Mouse (Mus musculus): ENCODE data around the gene Slc7a11. TPM values are rescaled to one million over a fixed set of nuclear protein-coding genes. Genes with fewer than 3 reads are reported as not detected.

The Slc7a11 gene
- polyA plus RNA-seq, 2 experiments: 0.15 TPM

DNA sequence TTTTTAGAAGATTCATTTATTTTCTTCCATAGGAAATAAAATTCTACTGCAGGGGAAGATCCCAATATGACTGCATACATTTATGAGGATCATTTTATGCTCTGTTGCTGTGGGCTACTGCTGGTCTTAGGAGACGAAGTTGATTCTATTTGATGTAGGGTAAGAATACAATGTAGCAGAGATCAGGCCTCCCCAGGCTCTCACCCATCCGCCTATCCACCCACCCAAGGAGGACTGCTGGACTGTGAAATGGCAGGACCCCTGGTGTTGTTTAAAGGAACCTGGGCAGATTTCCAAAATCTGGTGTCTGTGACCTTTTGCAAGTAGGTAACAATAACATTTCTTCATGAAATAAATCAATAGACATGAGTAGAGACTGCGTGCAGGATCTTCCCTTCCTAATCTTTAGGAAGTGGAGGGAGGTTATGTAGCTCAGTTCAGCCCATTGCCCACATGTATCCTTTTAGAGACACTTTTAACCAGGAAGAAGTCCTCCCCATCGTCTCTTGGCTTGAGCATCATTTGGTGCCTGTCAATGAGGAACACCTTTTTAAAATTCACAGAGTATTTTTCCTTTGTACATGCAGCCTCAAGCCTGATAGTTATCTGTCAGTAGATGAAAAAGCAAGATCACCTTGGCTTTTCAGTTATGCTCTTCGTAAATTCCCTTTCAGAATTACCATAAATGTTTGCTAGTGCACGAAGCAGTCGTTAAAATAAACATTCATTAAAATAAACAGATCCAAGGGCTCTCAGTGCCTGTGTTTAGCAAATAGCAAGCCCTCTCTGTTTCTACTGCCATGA, 576.1 kb downstream of the Slc7a11 start:
- TF ChIP-seq EP300 (IDR thresholded peaks at IDR 0.05; ENCODE audit: low read depth) (no peak), CTCF (IDR thresholded peaks at IDR 0.05; ENCODE audit: low read depth) (no peak)
- H3K4me3 ChIP-seq (ENCODE audit: insufficient read depth in 1 of 2, low read depth in 2 of 2, low read length in 2 of 2): no peak overlapping the region
- DNase-seq (ENCODE audit: low read depth in 3 of 3, low spot score in 3 of 3) (no peak), ATAC-seq (ENCODE audit: insufficient read depth) (no peak)
- no peaks in the 10 kb centered on the region for H3K27me3 ChIP-seq (ENCODE audit: control insufficient read depth, insufficient read depth, low read length)
- no peak overlapping the region for H3K4me2 ChIP-seq (ENCODE audit: low read depth)
- H3K9ac ChIP-seq (replicated peaks): no peak overlapping the region
- H3K9me3 ChIP-seq (ENCODE audit: control insufficient read depth, low read length): no peaks in the 10 kb centered on the region
- H3K27ac ChIP-seq: no peak overlapping the region
- H3K4me1 ChIP-seq (replicated peaks; ENCODE audit: control insufficient read depth in 2 of 2, insufficient read depth in 2 of 2, low read length in 1 of 2): no peaks in the 10 kb centered on the region
- H3K36me3 ChIP-seq (replicated peaks; ENCODE audit: control insufficient read depth, insufficient read depth, low read depth): no peaks in the 10 kb centered on the region
- WGBS (ENCODE audit: insufficient replicate concordance): 48% methylated on average over 7 of the region's 7 CpGs

DNA sequence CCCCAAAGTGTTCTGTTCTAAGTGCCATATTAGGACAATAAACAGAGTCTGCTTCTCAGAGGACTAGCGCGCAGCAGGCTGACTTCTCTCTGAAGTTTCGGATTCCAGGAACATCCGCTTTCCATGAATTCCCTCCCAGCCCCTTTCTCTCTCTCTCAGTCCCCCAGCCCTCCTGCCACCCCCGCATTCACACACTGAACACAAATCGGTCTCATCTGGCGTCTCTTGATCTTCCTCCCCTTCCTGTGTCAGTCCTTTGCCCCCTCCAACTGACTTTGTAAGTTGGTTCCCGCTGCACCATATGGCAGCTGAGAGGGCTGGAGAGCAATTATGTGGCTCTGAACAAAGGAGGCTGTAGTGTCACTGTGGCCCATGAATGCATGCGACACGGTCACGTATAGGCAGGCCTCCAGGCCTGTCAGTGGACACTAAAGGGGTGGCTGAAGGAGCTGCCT, 577.3 kb downstream of the Slc7a11 start:
- no peaks in the 10 kb centered on the region for H3K4me1 ChIP-seq (replicated peaks; ENCODE audit: control insufficient read depth in 2 of 2, insufficient read depth in 2 of 2, low read length in 1 of 2)
- WGBS (ENCODE audit: insufficient replicate concordance): 47% methylated on average over 11 of the region's 11 CpGs
- H3K4me3 ChIP-seq (ENCODE audit: insufficient read depth in 1 of 2, low read depth in 2 of 2, low read length in 2 of 2): no peak overlapping the region
- no peak overlapping the region for H3K4me2 ChIP-seq (ENCODE audit: low read depth)
- H3K27me3 ChIP-seq (ENCODE audit: control insufficient read depth, insufficient read depth, low read length): no peaks in the 10 kb centered on the region
- no peaks in the 10 kb centered on the region for H3K36me3 ChIP-seq (replicated peaks; ENCODE audit: control insufficient read depth, insufficient read depth, low read depth)
- no peak overlapping the region for H3K9ac ChIP-seq (replicated peaks)
- no peak for ATAC-seq (ENCODE audit: insufficient read depth)
- no peaks in the 10 kb centered on the region for H3K9me3 ChIP-seq (ENCODE audit: control insufficient read depth, low read length)
- no peak overlapping the region for H3K27ac ChIP-seq
- TF ChIP-seq EP300 (IDR thresholded peaks at IDR 0.05; ENCODE audit: low read depth): no peak
- no peak for TF ChIP-seq CTCF (IDR thresholded peaks at IDR 0.05; ENCODE audit: low read depth)
- DNase-seq (ENCODE audit: low read depth in 3 of 3, low spot score in 3 of 3): no peak

GRCm38 (mm10) chr3:49856797-49857196, 586.6 kb downstream of the Slc7a11 start:
- TF ChIP-seq EP300 (IDR thresholded peaks at IDR 0.05; ENCODE audit: low read depth) (no peak), CTCF (IDR thresholded peaks at IDR 0.05; ENCODE audit: low read depth) (no peak)
- WGBS (ENCODE audit: insufficient replicate concordance): 47% methylated on average over 4 of the region's 4 CpGs
- Histone ChIP-seq H3K4me2 (ENCODE audit: low read depth) (no peak overlapping the region), H3K4me1 (replicated peaks; ENCODE audit: control insufficient read depth in 2 of 2, insufficient read depth in 2 of 2, low read length in 1 of 2) (no peaks in the 10 kb centered on the region), H3K4me3 (ENCODE audit: insufficient read depth in 1 of 2, low read depth in 2 of 2, low read length in 2 of 2) (no peak overlapping the region), H3K27me3 (ENCODE audit: control insufficient read depth, insufficient read depth, low read length) (no peaks in the 10 kb centered on the region), H3K27ac (no peak overlapping the region), H3K9ac (replicated peaks) (no peak overlapping the region), H3K36me3 (replicated peaks; ENCODE audit: control insufficient read depth, insufficient read depth, low read depth) (no peaks in the 10 kb centered on the region), H3K9me3 (ENCODE audit: control insufficient read depth, low read length) (no peaks in the 10 kb centered on the region)
- DNase-seq (ENCODE audit: low read depth in 3 of 3, low spot score in 3 of 3) (no peak), ATAC-seq (ENCODE audit: insufficient read depth) (no peak)

- Histone ChIP-seq H3K4me3 (ENCODE audit: insufficient read depth in 1 of 2, low read depth in 2 of 2, low read length in 2 of 2) (no peak overlapping the region), H3K4me1 (replicated peaks; ENCODE audit: control insufficient read depth in 2 of 2, insufficient read depth in 2 of 2, low read length in 1 of 2) (no peaks in the 10 kb centered on the region), H3K27me3 (ENCODE audit: control insufficient read depth, insufficient read depth, low read length) (no peaks in the 10 kb centered on the region), H3K9ac (replicated peaks) (no peak overlapping the region), H3K4me2 (ENCODE audit: low read depth) (no peak overlapping the region), H3K36me3 (replicated peaks; ENCODE audit: control insufficient read depth, insufficient read depth, low read depth) (no peaks in the 10 kb centered on the region), H3K27ac (no peak overlapping the region), H3K9me3 (ENCODE audit: control insufficient read depth, low read length) (no peaks in the 10 kb centered on the region)
- 60% methylated on average over 2 of the region's 2 CpGs for WGBS (ENCODE audit: insufficient replicate concordance)
- DNase-seq (ENCODE audit: low read depth in 3 of 3, low spot score in 3 of 3) (no peak), ATAC-seq (ENCODE audit: insufficient read depth) (no peak)
- TF ChIP-seq CTCF (IDR thresholded peaks at IDR 0.05; ENCODE audit: low read depth): no peak
- TF ChIP-seq EP300 (IDR thresholded peaks at IDR 0.05; ENCODE audit: low read depth): no peak
Observed at GRCm38 (mm10) chr3:49854277-49854676, 589.1 kb downstream of the Slc7a11 start.

DNA sequence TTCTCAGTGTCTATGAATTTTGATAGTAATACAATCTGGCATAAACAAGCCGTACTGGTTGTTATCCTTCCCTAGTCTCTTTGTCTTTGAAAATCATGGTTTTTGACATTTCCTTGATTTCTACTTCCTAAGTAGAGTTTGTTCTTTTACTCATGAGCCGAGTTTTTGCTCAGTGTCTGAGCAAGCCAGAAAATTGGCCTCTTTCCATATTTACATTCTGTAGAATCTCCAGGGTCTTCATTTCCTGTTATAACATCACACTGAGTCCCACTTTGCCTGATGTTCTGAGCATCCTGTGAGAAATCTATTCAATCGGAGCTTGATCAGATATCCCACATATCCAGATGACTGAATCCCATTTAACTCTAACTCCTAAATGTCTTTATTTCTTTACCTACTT, 600.4 kb downstream of the Slc7a11 start:
- no peak overlapping the region for H3K9ac ChIP-seq (replicated peaks)
- no peak overlapping the region for H3K27ac ChIP-seq
- no peaks in the 10 kb centered on the region for H3K36me3 ChIP-seq (replicated peaks; ENCODE audit: control insufficient read depth, insufficient read depth, low read depth)
- 63% methylated on average over 3 of the region's 3 CpGs for WGBS (ENCODE audit: insufficient replicate concordance)
- TF ChIP-seq CTCF (IDR thresholded peaks at IDR 0.05; ENCODE audit: low read depth) (no peak), EP300 (IDR thresholded peaks at IDR 0.05; ENCODE audit: low read depth) (no peak)
- H3K4me3 ChIP-seq (ENCODE audit: insufficient read depth in 1 of 2, low read depth in 2 of 2, low read length in 2 of 2): no peak overlapping the region
- H3K4me2 ChIP-seq (ENCODE audit: low read depth): no peak overlapping the region
- no peaks in the 10 kb centered on the region for H3K27me3 ChIP-seq (ENCODE audit: control insufficient read depth, insufficient read depth, low read length)
- no peak for DNase-seq (ENCODE audit: low read depth in 3 of 3, low spot score in 3 of 3)
- H3K9me3 ChIP-seq (ENCODE audit: control insufficient read depth, low read length): no peaks in the 10 kb centered on the region
- ATAC-seq (ENCODE audit: insufficient read depth): no peak
- H3K4me1 ChIP-seq (replicated peaks; ENCODE audit: control insufficient read depth in 2 of 2, insufficient read depth in 2 of 2, low read length in 1 of 2): no peaks in the 10 kb centered on the region

Measured in liver, embryonic 14.5 days (tissue).